ENCODE assay signal across 8 mouse cellular contexts in the genomic region with DNA sequence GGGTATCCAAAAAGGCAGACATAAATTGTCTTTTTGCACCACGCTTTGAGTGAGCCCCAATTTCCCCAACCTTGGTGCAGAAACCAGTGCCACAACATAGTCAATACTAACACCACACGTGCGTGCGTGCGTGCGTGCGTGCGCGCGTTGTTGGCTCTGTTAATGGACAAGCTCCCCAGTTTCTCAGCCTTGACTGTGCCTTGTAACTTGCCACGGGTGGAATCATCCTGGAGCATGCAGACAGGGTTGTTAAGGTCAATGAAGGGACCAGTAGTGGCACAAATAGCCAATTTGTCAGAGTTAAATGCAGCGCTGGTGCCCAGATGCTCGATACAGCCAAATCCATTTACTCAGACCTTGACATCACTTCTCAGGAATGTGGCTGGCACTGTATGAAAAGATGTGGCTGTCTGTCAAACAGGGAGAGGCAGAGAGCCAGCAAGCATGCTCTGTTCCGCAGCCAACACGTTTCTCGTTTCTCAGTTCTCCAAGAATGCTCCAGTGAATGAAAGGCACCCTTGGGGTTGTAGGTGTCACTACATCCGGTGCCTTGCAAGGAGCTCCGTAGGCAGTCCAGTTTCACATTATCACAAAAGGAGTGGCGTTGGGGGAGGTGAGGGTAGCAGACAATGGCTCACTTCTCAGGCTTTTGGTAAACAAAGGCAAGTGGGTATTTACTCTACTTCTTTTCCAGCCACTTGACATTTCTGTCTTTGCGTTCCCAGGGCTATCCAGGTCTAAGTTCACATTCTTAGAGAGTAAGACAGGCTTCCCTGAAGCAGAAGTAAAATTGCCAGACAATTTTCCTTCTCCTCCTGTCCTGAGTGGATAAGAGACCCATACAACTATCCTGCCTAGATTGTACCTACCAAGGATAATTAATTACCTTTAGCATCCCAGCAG. TPM values are rescaled to one million over a fixed set of nuclear protein-coding genes. Genes with fewer than 3 reads are reported as not detected.
DNase-seq lines count a peak whose midpoint lies in the region; ATAC-seq and TF ChIP-seq lines count a peak whose summit lies in the region.

No protein-coding gene starts in this region.

- H3K27ac ChIP-seq in intestine, embryonic 16.5 days (ENCODE audit: low read length) = no peak overlapping the region
- 0 out of 2 replicates have a peak overlapping the region, but pooled peaks have one; percentile 24 for H3K27ac ChIP-seq in stomach, postnatal 0 days (replicated peaks)

- no peaks in the 10 kb centered on the region for H3K36me3 ChIP-seq in intestine, embryonic 16.5 days (ENCODE audit: control insufficient read depth, insufficient read depth, low read length)
- no peaks in the 10 kb centered on the region for H3K36me3 ChIP-seq in stomach, postnatal 0 days (ENCODE audit: control insufficient read depth, insufficient read depth, low read length)

- peak overlapping the region; percentile 25 for H3K4me2 ChIP-seq in intestine, embryonic 16.5 days (ENCODE audit: low read depth, low read length)
- H3K4me2 ChIP-seq in stomach, postnatal 0 days (replicated peaks; ENCODE audit: low read depth) = no peak overlapping the region

- no peak for TF ChIP-seq EP300 in stomach, postnatal 0 days (optimal IDR thresholded peaks at IDR 0.05)

- WGBS in intestine, embryonic 16.5 days = 44% methylated on average over 20 of the region's 20 CpGs
- WGBS in stomach, postnatal 0 days = 49% methylated on average over 20 of the region's 20 CpGs

- peak; percentile 63 for ATAC-seq in intestine, embryonic 16.5 days
- peak; percentile 69 for ATAC-seq in stomach, postnatal 0 days (ENCODE audit: low FRiP score, low TSS enrichment)

- H3K9ac ChIP-seq in intestine, embryonic 16.5 days (ENCODE audit: low read depth, low read length) = no peak overlapping the region
- no peak overlapping the region for H3K9ac ChIP-seq in stomach, postnatal 0 days (ENCODE audit: low read length)

- 0 out of 2 replicates have a peak, but pooled peaks have one; percentile 9 for TF ChIP-seq CTCF in stomach, postnatal 0 days (IDR thresholded peaks at IDR 0.05; ENCODE audit: low read depth)

- no peak overlapping the region for H3K4me3 ChIP-seq in intestine, embryonic 16.5 days (ENCODE audit: low read length)
- no peak overlapping the region for H3K4me3 ChIP-seq in stomach, postnatal 0 days (ENCODE audit: low read depth, low read length)

- no peaks in the 10 kb centered on the region for H3K4me1 ChIP-seq in intestine, embryonic 16.5 days (ENCODE audit: control insufficient read depth, insufficient read depth, low read length)
- no peaks in the 10 kb centered on the region for H3K4me1 ChIP-seq in stomach, postnatal 0 days (replicated peaks; ENCODE audit: control insufficient read depth, insufficient read depth)

- no peaks in the 10 kb centered on the region for H3K9me3 ChIP-seq in intestine, embryonic 16.5 days (ENCODE audit: control insufficient read depth, low read length)
- H3K9me3 ChIP-seq in stomach, postnatal 0 days (ENCODE audit: control insufficient read depth, low read length) = no peaks in the 10 kb centered on the region

- H3K27me3 ChIP-seq in intestine, embryonic 16.5 days (replicated peaks; ENCODE audit: control insufficient read depth, insufficient read depth, low read length) = no peaks in the 10 kb centered on the region
- H3K27me3 ChIP-seq in stomach, postnatal 0 days (ENCODE audit: control insufficient read depth, insufficient read depth, low read length) = no peaks in the 10 kb centered on the region

- DNase-seq in embryo, embryonic 10 days (ENCODE audit: low spot score) = peak; percentile 47
- no peak for DNase-seq in embryo, embryonic 9.5 days (ENCODE audit: extremely low spot score)
- DNase-seq in adrenal gland, adult 2 months = peak; percentile 73
- DNase-seq in gastrocnemius, postnatal 10 days = peak; percentile 20
- DNase-seq in lung, postnatal 10 days = peak; percentile 59
- DNase-seq in stomach, postnatal 0 days (ENCODE audit: low spot score) = peak; percentile 32
- DNase-seq in spleen, postnatal 4 days (ENCODE audit: low spot score in 2 of 2) = no peak

RNA-seq across cellular contexts. Expression of gene Usp27x, which starts 53.2 kb away (rescaled TPM):
- 10 to 100 TPM; 17.8 to 18.7 TPM for total RNA-seq in adrenal gland, adult 2 months (2021)
- 10.2 and 12.1 TPM in 2 replicates for polyA plus RNA-seq in adrenal gland, adult 2 months (2012; rRNA removed)
- total RNA-seq in gastrocnemius, postnatal 10 days (2021) = under 1 TPM; 0.75 to 0.87 TPM
- polyA plus RNA-seq in intestine, embryonic 16.5 days (2015; fragmentation: Nextera tagmentation; extraction: Ambion mirVana) = 0.28 and 0.34 TPM in 2 replicates
- 0.41 and 0.46 TPM in 2 replicates for polyA plus RNA-seq in stomach, postnatal 0 days (2015; fragmentation: Nextera tagmentation; extraction: Ambion mirVana)

Comparison
In these comparisons a context has a peak if more than half of its experiments do, and no peak if none do; other contexts are left out.
1. DNase-seq: peak in embryo, embryonic 10 days (single experiment), adrenal gland, adult 2 months (single experiment), gastrocnemius, postnatal 10 days (single experiment), lung, postnatal 10 days (single experiment) and stomach, postnatal 0 days (single experiment); none in embryo, embryonic 9.5 days (single experiment) and spleen, postnatal 4 days (0 of 2).